Mouse (Mus musculus) kidney, adult 8-10 months (tissue): ENCODE results near the gene Slc35e4.
A peak's percentile ranks its signal among the peaks of the same experiment; 100 is the strongest.
"Not testable (repeated sequence)": the region's sequence is repeated elsewhere in the genome, so short reads cannot be mapped to it uniquely, and the experiment has no call there.

Source experiments
- DNase-seq, 2 experiments: peaks; one replicate each; pipeline ENCODE4 v3.0.0; 2022

The Slc35e4 gene

GRCm38 (mm10) chr11:3914109-3914840, at the start of gene Slc35e4:
Gene Slc35e4 (minus strand): TSS chr11:3914664.
- peak; percentile 73 to 84 for DNase-seq

GRCm38 (mm10) chr11:3963610-3964415, 49.3 kb upstream of the Slc35e4 start, which contains the start of gene Pes1:
Gene Pes1 (plus strand): TSS chr11:3963975.
- peak; percentile 85 to 88 for DNase-seq

- no peak for DNase-seq
Observed at GRCm38 (mm10) chr11:3963155-3963554, 48.7 kb upstream of the Slc35e4 start.

- no peak for DNase-seq
Observed at GRCm38 (mm10) chr11:3961761-3962160, 47.3 kb upstream of the Slc35e4 start.

GRCm38 (mm10) chr11:3960901-3961300, 46.4 kb upstream of the Slc35e4 start:
- DNase-seq, result no peak

GRCm38 (mm10) chr11:3955371-3955770, 40.9 kb upstream of the Slc35e4 start:
- DNase-seq, result not testable (repeated sequence)

GRCm38 (mm10) chr11:3954876-3955275, 40.4 kb upstream of the Slc35e4 start:
- not testable (repeated sequence) for DNase-seq

GRCm38 (mm10) chr11:3946386-3946785, 31.9 kb upstream of the Slc35e4 start:
- no peak for DNase-seq

GRCm38 (mm10) chr11:3941371-3941770, 26.9 kb upstream of the Slc35e4 start:
- peak; percentile 36 to 43 for DNase-seq

- peak; percentile 79 to 90 for DNase-seq
Observed at GRCm38 (mm10) chr11:3937321-3937874, 22.9 kb upstream of the Slc35e4 start.

GRCm38 (mm10) chr11:3936318-3936717, 21.9 kb upstream of the Slc35e4 start:
- no peak for DNase-seq

- peak; percentile 55 to 71 for DNase-seq
Observed at GRCm38 (mm10) chr11:3935135-3935534, 20.7 kb upstream of the Slc35e4 start.

GRCm38 (mm10) chr11:3933756-3934285, 19.4 kb upstream of the Slc35e4 start:
- DNase-seq, result peak; percentile 54 to 67

- DNase-seq, result peak; percentile 97
Observed at GRCm38 (mm10) chr11:3931511-3932211, 17.2 kb upstream of the Slc35e4 start, which contains the start of gene Tcn2. Gene Tcn2 (minus strand): TSS chr11:3932159.

GRCm38 (mm10) chr11:3930931-3931330, 16.5 kb upstream of the Slc35e4 start:
- peak; percentile 42 to 48 for DNase-seq

GRCm38 (mm10) chr11:3930019-3930418, 15.6 kb upstream of the Slc35e4 start:
- DNase-seq, result no peak

- no peak for DNase-seq
Observed at GRCm38 (mm10) chr11:3925916-3926315, 11.5 kb upstream of the Slc35e4 start.

- DNase-seq, result no peak
Observed at GRCm38 (mm10) chr11:3922731-3923130, 8.3 kb upstream of the Slc35e4 start.

- DNase-seq, result no peak
Observed at GRCm38 (mm10) chr11:3922115-3922514, 7.7 kb upstream of the Slc35e4 start.

GRCm38 (mm10) chr11:3921281-3921850, 6.9 kb upstream of the Slc35e4 start:
- DNase-seq, result peak in 1 of 2 experiments; percentile 52

GRCm38 (mm10) chr11:3920476-3920875, 6.0 kb upstream of the Slc35e4 start:
- no peak for DNase-seq

- DNase-seq, result no peak
Observed at GRCm38 (mm10) chr11:3918738-3919137, 4.3 kb upstream of the Slc35e4 start.
